Mouse (Mus musculus) forebrain, postnatal 0 days (tissue): ENCODE data around the gene Uvrag. TPM values are rescaled to one million over a fixed set of nuclear protein-coding genes. Genes with fewer than 3 reads are reported as not detected.

Experiments
- ATAC-seq: fragments of 200-750 bp; cut with Nextera tagmentation; 2 replicates; pipeline ENCODE4 v1.8.0; 2017; ENCODE audit warnings: mild to moderate bottlenecking, moderate library complexity
- DNase-seq: peaks from one replicate; pipeline ENCODE4 v3.0.0-alpha.2; 2015
- H3K27ac ChIP-seq: fragments of 300-500 bp; sonication (generic); 2 replicates; pipeline ENCODE4 v1.5.1; 2014; ENCODE audit warnings: low read depth, mild to moderate bottlenecking, antibody characterized with exemption, low read length, moderate library complexity, mixed read lengths
- H3K27me3 ChIP-seq: fragments of 300-500 bp; sonication (generic); 2 replicates; pipeline ENCODE4 v1.6.1; 2014; ENCODE audit warnings: mild to moderate bottlenecking, low read length, mixed read lengths; ENCODE audit not compliant: insufficient read depth
- H3K36me3 ChIP-seq: fragments of 300-500 bp; sonication (generic); 2 replicates; pipeline ENCODE4 v1.6.1; 2014; ENCODE audit warnings: mild to moderate bottlenecking, moderate library complexity; ENCODE audit not compliant: insufficient read depth
- H3K4me1 ChIP-seq: fragments of 300-500 bp; sonication (generic); 2 replicates; pipeline ENCODE4 v1.6.1; 2014; ENCODE audit warnings: antibody characterized with exemption; ENCODE audit not compliant: insufficient read depth
- H3K4me2 ChIP-seq: fragments of 300-500 bp; sonication (generic); 2 replicates; pipeline ENCODE4 v1.6.1; 2014; ENCODE audit warnings: low read depth, mild to moderate bottlenecking, moderate library complexity
- H3K4me3 ChIP-seq: fragments of 300-500 bp; sonication (generic); 2 replicates; pipeline ENCODE4 v1.5.1; 2014; ENCODE audit warnings: low read depth, low read length, mixed read lengths
- H3K9ac ChIP-seq: fragments of 300-500 bp; sonication (generic); 2 replicates; pipeline ENCODE4 v1.6.1; 2014; ENCODE audit warnings: mild to moderate bottlenecking
- H3K9me3 ChIP-seq: fragments of 300-500 bp; sonication (generic); 2 replicates; pipeline ENCODE4 v1.6.1; 2016; ENCODE audit warnings: low read length
- CTCF ChIP-seq: sonication (generic); IDR thresholded peaks from 2 replicates; pipeline ENCODE4 v1.5.1; 2016; ENCODE audit warnings: antibody characterized with exemption, control low read depth, low read depth
- WGBS: fragments of 180-500 bp; shearing (Covaris S2); extraction: QIAGEN DNeasy Blood & Tissue Kit; methylation state at CpG from one replicate; pipeline ENCODE4 v1.1.7; 2014; 5-methylcytosine and 5-hydroxymethylcytosine counted together
- polyA plus RNA-seq: library from polyadenylated mRNA; unstranded; fragments of >200 nt; fragmentation: Nextera tagmentation; extraction: Ambion mirVana; gene quantifications from 2 replicates; pipeline ENCODE4 v1.2.1, GENCODE M21; 2015
- total RNA-seq: library from RNA; depleted of rRNA; stranded (reverse); fragments of >200 nt; gene quantifications from 2 replicates; pipeline ENCODE4 v1.2.3, GENCODE M21; 2014

The Uvrag gene
- total and polyA plus RNA-seq, 2 experiments from 2014 or later = 18.6 to 18.8 TPM

DNA sequence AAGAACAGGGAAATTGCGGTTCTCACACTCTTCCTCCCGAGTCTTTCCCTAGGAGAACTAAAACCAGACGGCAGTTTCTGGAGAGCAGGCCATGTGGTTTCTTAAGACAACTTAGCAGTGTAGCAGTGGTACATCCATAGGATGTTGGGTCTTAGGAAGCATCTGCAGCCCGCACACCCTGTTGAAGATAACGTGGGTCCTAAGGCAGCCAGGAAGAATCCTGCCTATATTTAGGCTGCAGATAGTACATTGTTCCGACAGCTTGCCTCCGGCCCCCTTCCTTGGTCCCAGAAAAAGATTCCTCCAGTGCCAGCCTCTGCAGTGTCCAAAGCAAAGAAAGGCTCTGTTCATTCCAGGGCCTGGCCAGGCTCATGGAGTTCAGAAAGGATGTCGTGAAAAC, 25.2 kb upstream of the Uvrag start:
- Histone ChIP-seq H3K9me3 (no peaks in the 10 kb centered on the region), H3K4me1 (no peaks in the 10 kb centered on the region), H3K36me3 (no peaks in the 10 kb centered on the region), H3K27ac (no peak overlapping the region), H3K4me2 (no peak overlapping the region), H3K4me3 (no peak overlapping the region), H3K9ac (no peak overlapping the region), H3K27me3 (no peaks in the 10 kb centered on the region)
- no peak for TF ChIP-seq CTCF
- 87% methylated on average over 8 of the region's 8 CpGs for WGBS
- no peak for DNase-seq
- ATAC-seq = no peak

- Histone ChIP-seq H3K4me3 (no peak overlapping the region), H3K9ac (no peak overlapping the region), H3K4me1 (no peaks in the 10 kb centered on the region), H3K27ac (no peak overlapping the region), H3K4me2 (no peak overlapping the region), H3K36me3 (no peaks in the 10 kb centered on the region), H3K27me3 (no peaks in the 10 kb centered on the region), H3K9me3 (no peaks in the 10 kb centered on the region)
- WGBS = 85% methylated on average over 7 of the region's 7 CpGs
- TF ChIP-seq CTCF = no peak
- no peak for ATAC-seq
- DNase-seq = no peak
Measured at GRCm38 (mm10) chr7:99164873-99165410, 24.0 kb upstream of the Uvrag start.

DNA sequence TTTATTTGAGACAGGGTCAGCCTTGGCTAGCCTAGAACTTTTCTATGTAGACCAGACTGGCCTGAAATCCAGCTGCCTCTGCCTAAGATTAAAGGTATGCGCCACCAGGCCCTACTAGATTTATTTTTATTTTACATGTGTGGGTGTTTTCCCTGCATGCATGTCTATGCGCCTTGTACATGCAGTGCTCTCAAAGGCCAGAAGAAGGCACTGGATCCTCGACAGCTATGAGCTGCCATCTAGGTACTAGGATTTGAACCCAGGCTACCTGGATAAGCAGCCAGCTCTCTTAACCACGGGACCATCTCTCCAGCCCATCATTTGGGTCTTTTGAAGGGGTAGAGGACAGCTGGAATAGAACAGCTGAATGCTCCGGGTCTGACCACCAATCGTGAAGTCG, 21.5 kb upstream of the Uvrag start:
- Histone ChIP-seq H3K4me2 (no peak overlapping the region), H3K9ac (no peak overlapping the region), H3K4me1 (no peaks in the 10 kb centered on the region), H3K4me3 (no peak overlapping the region), H3K9me3 (no peaks in the 10 kb centered on the region), H3K27ac (no peak overlapping the region), H3K27me3 (no peaks in the 10 kb centered on the region), H3K36me3 (no peaks in the 10 kb centered on the region)
- no peak for TF ChIP-seq CTCF
- DNase-seq (no peak), ATAC-seq (no peak)
- WGBS = 90% methylated on average over 7 of the region's 7 CpGs

DNA sequence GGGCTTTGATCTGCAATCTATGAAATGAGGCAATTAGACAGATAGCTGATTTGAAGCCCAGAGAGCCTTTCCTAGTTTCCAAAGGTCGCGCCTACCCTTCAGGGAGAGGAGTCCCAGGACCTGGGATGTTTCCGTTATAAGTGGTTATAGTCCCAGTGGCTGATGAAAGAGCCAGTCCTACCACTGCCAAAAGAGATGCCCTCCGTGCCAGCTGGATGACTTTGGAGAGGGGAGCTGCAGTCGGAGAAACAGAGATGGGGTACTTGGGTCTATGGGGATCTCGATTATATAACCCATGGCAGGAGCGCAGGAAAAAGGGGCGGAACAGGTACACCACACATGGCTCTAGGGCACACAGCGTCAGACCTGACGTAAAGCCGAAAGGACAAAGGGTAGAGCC, 21.0 kb upstream of the Uvrag start:
- no peak for TF ChIP-seq CTCF
- Histone ChIP-seq H3K9ac (no peak overlapping the region), H3K4me2 (no peak overlapping the region), H3K9me3 (no peaks in the 10 kb centered on the region), H3K36me3 (0 out of 2 replicates have a peak, but pooled peaks cover 4% of the 10 kb centered on the region), H3K27me3 (no peaks in the 10 kb centered on the region), H3K4me3 (no peak overlapping the region), H3K4me1 (no peaks in the 10 kb centered on the region), H3K27ac (no peak overlapping the region)
- DNase-seq (no peak), ATAC-seq (no peak)
- 87% methylated on average over 11 of the region's 11 CpGs for WGBS

GRCm38 (mm10) chr7:99161529-99161928, 20.6 kb upstream of the Uvrag start:
- no peak overlapping the region for H3K9ac ChIP-seq
- 75% methylated on average over 4 of the region's 4 CpGs for WGBS
- H3K27ac ChIP-seq = no peak overlapping the region
- H3K4me1 ChIP-seq = no peaks in the 10 kb centered on the region
- H3K27me3 ChIP-seq = no peaks in the 10 kb centered on the region
- DNase-seq = no peak
- no peak for TF ChIP-seq CTCF
- ATAC-seq = no peak
- H3K4me3 ChIP-seq = no peak overlapping the region
- H3K4me2 ChIP-seq = no peak overlapping the region
- H3K9me3 ChIP-seq = no peaks in the 10 kb centered on the region
- 0 out of 2 replicates have a peak, but pooled peaks cover 4% of the 10 kb centered on the region for H3K36me3 ChIP-seq

DNA sequence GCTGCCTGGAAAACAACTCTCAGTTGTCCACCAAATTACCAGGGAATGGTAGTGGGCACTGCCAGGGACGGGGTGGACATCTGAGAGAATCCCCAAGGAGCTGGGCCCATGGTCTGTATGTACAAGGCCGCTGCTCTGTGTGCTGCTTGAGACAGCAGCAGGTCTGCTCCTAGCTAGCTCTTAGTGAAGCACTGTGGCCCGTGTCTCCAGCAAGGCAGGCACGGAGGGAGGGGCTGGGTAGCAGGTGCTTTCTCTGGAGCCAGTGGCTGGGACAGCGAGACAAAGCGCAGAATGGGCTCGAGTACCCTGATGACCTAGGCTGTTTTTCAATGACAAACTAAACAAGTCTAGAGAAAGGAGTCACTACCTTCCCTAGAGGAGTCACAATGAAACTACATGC, 20.1 kb upstream of the Uvrag start:
- no peaks in the 10 kb centered on the region for H3K4me1 ChIP-seq
- no peak overlapping the region for H3K9ac ChIP-seq
- 0 out of 2 replicates have a peak, but pooled peaks cover 4% of the 10 kb centered on the region for H3K36me3 ChIP-seq
- DNase-seq (no peak), ATAC-seq (no peak)
- H3K27me3 ChIP-seq = no peaks in the 10 kb centered on the region
- no peak overlapping the region for H3K4me3 ChIP-seq
- H3K27ac ChIP-seq = no peak overlapping the region
- H3K9me3 ChIP-seq = no peaks in the 10 kb centered on the region
- H3K4me2 ChIP-seq = no peak overlapping the region
- no peak for TF ChIP-seq CTCF
- WGBS = 76% methylated on average over 7 of the region's 7 CpGs

DNA sequence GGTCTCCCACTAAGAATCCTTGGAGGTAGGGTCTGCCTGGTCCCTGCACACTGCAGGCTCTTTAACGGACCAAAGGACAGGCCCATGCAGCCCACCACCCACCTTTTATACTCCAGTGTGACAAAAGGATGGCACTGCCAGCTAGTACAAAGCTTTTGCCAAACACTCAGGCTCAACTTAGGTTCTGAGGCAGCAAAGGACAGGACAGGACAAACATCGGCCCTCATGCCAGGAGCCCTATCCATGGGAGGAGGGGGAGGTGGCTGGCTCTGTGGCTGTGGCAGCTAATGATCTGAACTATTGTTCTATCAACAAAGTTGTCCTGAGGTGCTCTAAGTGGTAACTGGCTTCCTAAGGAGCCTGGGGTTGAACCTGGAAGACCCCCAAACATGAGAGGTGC, 18.5 kb upstream of the Uvrag start:
- Histone ChIP-seq H3K27ac (no peak overlapping the region), H3K4me3 (no peak overlapping the region), H3K36me3 (0 out of 2 replicates have a peak, but pooled peaks cover 4% of the 10 kb centered on the region), H3K4me2 (no peak overlapping the region), H3K27me3 (no peaks in the 10 kb centered on the region), H3K4me1 (no peaks in the 10 kb centered on the region), H3K9me3 (no peaks in the 10 kb centered on the region), H3K9ac (no peak overlapping the region)
- 48% methylated on average over 2 of the region's 2 CpGs for WGBS
- DNase-seq (no peak), ATAC-seq (no peak)
- no peak for TF ChIP-seq CTCF
